Mouse (Mus musculus): ENCODE measurements around the gene Huwe1. TPM values are rescaled to one million over a fixed set of nuclear protein-coding genes. Genes with fewer than 3 reads are reported as not detected.

Gene Huwe1
- 23.0 and 34.4 TPM in 2 replicates for polyA plus RNA-seq (2012)

DNA sequence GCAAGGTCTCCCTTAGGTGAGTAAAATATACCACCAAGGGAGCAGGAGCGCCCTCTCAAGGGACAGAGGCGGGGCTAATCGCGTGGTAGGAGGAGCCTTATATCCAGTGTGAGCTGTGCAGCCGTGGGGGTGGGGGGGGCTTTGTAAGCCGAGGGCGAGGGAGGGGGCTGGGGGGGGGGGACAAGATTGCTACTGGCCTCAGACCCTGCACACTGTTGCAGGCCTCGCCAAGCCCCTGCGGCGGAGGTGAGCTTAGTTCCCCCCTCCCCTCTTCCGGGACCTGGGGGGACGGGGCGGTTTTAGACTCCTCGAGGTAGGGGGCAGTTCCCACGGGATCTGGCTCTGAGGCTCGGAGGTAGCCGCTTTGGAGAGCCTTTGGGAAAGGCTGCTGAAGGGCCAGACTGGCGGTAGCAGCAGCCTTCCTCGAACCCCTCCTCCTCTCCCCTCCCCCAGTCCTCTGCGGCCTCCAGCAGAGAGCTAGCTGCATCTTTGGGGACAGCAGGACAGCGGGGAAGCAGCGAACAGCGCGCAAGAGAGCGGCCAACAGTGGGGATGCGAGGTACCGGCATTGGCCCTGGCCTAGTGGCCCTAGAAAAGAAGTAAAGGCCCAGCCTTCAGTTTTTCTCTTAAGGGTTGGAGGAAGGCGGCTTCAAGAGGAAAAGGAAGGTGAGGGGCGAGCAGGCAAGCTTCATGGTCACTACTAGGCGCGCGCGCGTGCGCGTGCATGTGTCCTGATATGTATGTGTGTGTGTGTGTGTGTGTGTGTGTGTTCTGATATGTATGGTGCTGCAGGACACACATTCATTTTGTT, at the start of gene Huwe1:
Gene Huwe1 (plus strand): TSS at position 107 of the 811 bp plus-strand sequence.

Other genes with a start within 250 kb of the Huwe1 start
- 39.4 and 48.6 TPM in 2 replicates for gene Hsd17b10, start 201.0 kb downstream of the Huwe1 start, polyA plus RNA-seq (2012)
- 0.82 and 1.1 TPM in 2 replicates for gene Ribc1, start 215.5 kb downstream of the Huwe1 start, polyA plus RNA-seq (2012)
- gene Smc1a, start 215.6 kb downstream of the Huwe1 start, polyA plus RNA-seq (2012): 11.4 and 23.5 TPM in 2 replicates

All from megakaryocyte-erythroid progenitor cell, adult 5 weeks (primary cell).